Mouse (Mus musculus) midbrain, embryonic 12.5 days (tissue): ENCODE data around the gene Iqgap2. TPM values are rescaled to one million over a fixed set of nuclear protein-coding genes. Genes with fewer than 3 reads are reported as not detected.

Experiments
- ATAC-seq: fragments of 200-750 bp; cut with Nextera tagmentation; 2 replicates; pipeline ENCODE4 v1.8.0; 2017; ENCODE audit warnings: low read depth, moderate TSS enrichment, moderate library complexity; ENCODE audit not compliant: low FRiP score
- H3K27ac ChIP-seq: fragments of 300-500 bp; sonication (generic); replicated peaks from 2 replicates; pipeline ENCODE4 v1.5.1; 2016; ENCODE audit warnings: mild to moderate bottlenecking
- H3K27me3 ChIP-seq: fragments of 300-500 bp; sonication (generic); 2 replicates; pipeline ENCODE4 v1.6.1; 2016; ENCODE audit warnings: mild to moderate bottlenecking
- H3K36me3 ChIP-seq: fragments of 300-500 bp; sonication (generic); 2 replicates; pipeline ENCODE4 v1.6.1; 2016
- H3K4me1 ChIP-seq: fragments of 300-500 bp; sonication (generic); 2 replicates; pipeline ENCODE4 v1.6.1; 2016
- H3K4me2 ChIP-seq: fragments of 300-500 bp; sonication (generic); replicated peaks from 2 replicates; pipeline ENCODE4 v1.6.1; 2016; ENCODE audit warnings: mild to moderate bottlenecking, moderate library complexity
- H3K4me3 ChIP-seq: fragments of 300-500 bp; sonication (generic); 2 replicates; pipeline ENCODE4 v1.5.1; 2016; ENCODE audit warnings: mild to moderate bottlenecking
- H3K9ac ChIP-seq: fragments of 300-500 bp; sonication (generic); replicated peaks from 2 replicates; pipeline ENCODE4 v1.6.1; 2016; ENCODE audit warnings: mild to moderate bottlenecking, moderate library complexity
- H3K9me3 ChIP-seq: fragments of 300-500 bp; sonication (generic); 2 replicates; pipeline ENCODE4 v1.6.1; 2016; ENCODE audit warnings: mild to moderate bottlenecking
- WGBS: fragments of 180-500 bp; shearing (Covaris S2); methylation state at CpG from one replicate; pipeline ENCODE4 v1.1.7; 2016; 5-methylcytosine and 5-hydroxymethylcytosine counted together
- polyA plus RNA-seq: library from polyadenylated mRNA; unstranded; fragments of >200 nt; fragmentation: Nextera tagmentation; extraction: Ambion mirVana; gene quantifications from 2 replicates; pipeline ENCODE4 v1.2.1, GENCODE M21; 2016

Gene Iqgap2
- polyA plus RNA-seq, 1 experiment from 2014 or later, result 13.0 TPM

DNA sequence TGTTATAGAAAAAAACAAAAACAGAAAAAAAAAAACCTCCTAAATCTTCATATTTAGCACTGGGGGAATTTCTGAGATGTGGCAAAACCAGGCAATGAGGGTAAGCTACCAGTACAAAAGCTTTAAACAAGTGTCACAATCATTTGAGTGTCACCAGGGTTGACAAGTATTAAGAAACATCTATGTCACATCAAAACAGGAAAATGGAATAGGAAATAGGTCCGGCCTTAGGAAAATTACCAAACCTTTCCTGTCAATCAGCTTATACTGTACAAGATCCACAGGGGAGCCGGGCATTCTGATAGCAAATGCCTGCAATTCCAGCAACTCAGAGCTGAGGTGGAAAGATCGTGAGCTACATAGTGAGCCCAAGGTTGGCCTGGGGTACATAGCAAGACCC, 46.8 kb downstream of the Iqgap2 start:
- ATAC-seq, result no peak
- Histone ChIP-seq H3K27me3 (no peaks in the 10 kb centered on the region), H3K4me2 (no peak overlapping the region), H3K27ac (no peak overlapping the region), H3K36me3 (no peaks in the 10 kb centered on the region), H3K9ac (no peak overlapping the region), H3K4me3 (no peak overlapping the region), H3K4me1 (peaks cover 6% of the 10 kb centered on the region; the same call in 1 of the 2 replicates), H3K9me3 (no peaks in the 10 kb centered on the region)
- 92% methylated on average over 3 of the region's 3 CpGs for WGBS

DNA sequence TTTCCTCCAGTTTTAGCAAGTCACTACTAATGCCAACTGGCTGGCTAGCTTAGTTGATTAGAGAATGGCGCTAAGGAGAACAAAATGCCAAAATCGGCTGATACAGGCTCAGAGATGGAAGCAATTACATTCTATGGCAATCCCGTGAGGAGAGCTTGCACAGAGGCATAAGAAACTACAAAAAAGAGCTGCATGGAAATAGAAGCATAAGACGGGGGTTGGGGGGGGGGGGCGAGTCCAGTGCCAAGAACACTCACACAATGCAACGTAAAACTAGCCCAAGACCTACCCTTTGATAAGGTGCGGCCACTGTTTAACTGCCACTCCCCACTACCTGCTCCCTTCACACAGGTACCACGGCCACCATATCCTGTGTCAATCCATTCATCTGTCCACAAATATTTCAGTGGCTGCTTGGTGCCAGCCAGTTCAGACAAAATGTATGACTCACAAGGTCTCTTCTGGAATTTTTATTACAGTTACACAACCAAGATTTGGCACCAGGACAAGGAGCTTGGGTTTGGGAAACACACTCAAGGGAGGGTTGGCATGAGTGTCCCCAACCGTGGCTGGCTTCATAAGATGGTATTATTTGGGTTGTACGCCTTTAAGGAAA, 48.2 kb downstream of the Iqgap2 start:
- H3K4me3 ChIP-seq, result no peak overlapping the region
- H3K4me1 ChIP-seq, result no peaks in the 10 kb centered on the region
- no peak overlapping the region for H3K9ac ChIP-seq
- H3K36me3 ChIP-seq, result no peaks in the 10 kb centered on the region
- ATAC-seq, result no peak
- no peaks in the 10 kb centered on the region for H3K27me3 ChIP-seq
- H3K27ac ChIP-seq, result no peak overlapping the region
- WGBS, result 94% methylated on average over 10 of the region's 10 CpGs
- H3K9me3 ChIP-seq, result no peaks in the 10 kb centered on the region
- H3K4me2 ChIP-seq, result no peak overlapping the region

DNA sequence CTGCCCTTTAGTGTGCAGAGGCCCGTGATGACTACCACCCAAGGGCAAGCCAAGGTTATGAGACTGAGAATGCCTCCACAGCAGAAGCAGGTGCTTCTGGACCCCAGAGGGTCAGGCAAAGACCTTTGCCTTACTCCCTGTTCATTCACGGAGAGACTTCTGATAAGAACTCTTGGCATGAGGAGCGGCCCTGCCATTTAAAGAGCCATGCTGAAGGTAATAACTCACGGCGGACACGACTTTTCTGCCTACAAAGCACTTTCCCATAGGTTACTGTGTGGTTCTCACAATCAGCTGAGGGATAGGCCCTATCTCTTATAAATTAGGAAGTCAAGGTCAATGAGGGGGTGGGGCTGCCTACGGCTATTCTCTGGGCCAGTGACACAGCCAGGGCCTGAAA, 48.9 kb downstream of the Iqgap2 start:
- no peak overlapping the region for H3K4me2 ChIP-seq
- no peaks in the 10 kb centered on the region for H3K36me3 ChIP-seq
- H3K27ac ChIP-seq, result no peak overlapping the region
- WGBS, result 93% methylated on average over 7 of the region's 7 CpGs
- no peaks in the 10 kb centered on the region for H3K27me3 ChIP-seq
- no peaks in the 10 kb centered on the region for H3K9me3 ChIP-seq
- no peak overlapping the region for H3K4me3 ChIP-seq
- no peaks in the 10 kb centered on the region for H3K4me1 ChIP-seq
- H3K9ac ChIP-seq, result no peak overlapping the region
- ATAC-seq, result no peak

DNA sequence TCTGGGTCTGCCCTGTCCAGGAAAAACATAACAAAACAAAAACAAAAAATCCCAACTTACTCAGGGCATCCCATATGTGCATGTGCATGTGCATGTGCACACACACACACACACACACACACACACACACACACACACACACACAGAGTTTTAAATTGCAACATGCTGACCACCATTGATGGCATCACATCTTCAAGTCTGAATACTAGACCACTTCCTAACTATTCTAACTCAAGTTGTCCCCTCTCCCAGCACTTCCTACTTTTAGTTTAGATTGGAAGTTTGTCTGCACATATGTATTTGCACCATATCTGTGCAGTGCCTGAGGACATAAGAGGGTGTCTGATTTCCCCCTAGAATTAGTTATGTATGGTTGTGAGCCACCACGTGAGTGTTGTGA, 49.8 kb downstream of the Iqgap2 start:
- Histone ChIP-seq H3K4me1 (no peaks in the 10 kb centered on the region), H3K36me3 (peaks cover 6% of the 10 kb centered on the region; the same call in 1 of the 2 replicates), H3K4me3 (no peak overlapping the region), H3K27me3 (no peaks in the 10 kb centered on the region), H3K4me2 (no peak overlapping the region), H3K9ac (no peak overlapping the region), H3K27ac (no peak overlapping the region), H3K9me3 (no peaks in the 10 kb centered on the region)
- WGBS, result 94% methylated on average over 1 of the region's 1 CpGs
- ATAC-seq, result no peak

DNA sequence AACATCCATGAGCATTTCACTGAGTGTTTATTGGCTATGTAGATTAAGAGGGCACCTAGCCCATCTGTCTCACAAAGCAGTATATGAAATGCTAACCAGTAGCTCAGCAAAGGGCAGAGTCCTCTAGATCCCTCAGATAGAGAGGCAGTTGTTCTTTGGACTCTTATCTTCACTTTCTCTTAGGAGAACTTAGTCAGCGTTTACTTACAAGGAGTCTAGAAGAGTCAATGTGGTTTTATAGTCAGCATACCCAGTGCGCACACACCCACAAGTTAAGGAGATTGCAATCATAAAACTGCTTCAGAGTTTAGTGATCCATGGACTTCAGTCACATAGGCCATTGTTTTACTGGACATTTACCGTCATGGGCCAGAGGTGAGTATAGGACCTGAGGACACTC, 54.8 kb downstream of the Iqgap2 start:
- 94% methylated on average over 3 of the region's 3 CpGs for WGBS
- no peak overlapping the region for H3K4me2 ChIP-seq
- ATAC-seq, result no peak
- no peak overlapping the region for H3K4me3 ChIP-seq
- H3K9ac ChIP-seq, result no peak overlapping the region
- H3K36me3 ChIP-seq, result peaks cover 17% of the 10 kb centered on the region
- H3K9me3 ChIP-seq, result no peaks in the 10 kb centered on the region
- no peaks in the 10 kb centered on the region for H3K27me3 ChIP-seq
- peaks cover 10% of the 10 kb centered on the region; the same call in 1 of the 2 replicates for H3K4me1 ChIP-seq
- no peak overlapping the region for H3K27ac ChIP-seq

DNA sequence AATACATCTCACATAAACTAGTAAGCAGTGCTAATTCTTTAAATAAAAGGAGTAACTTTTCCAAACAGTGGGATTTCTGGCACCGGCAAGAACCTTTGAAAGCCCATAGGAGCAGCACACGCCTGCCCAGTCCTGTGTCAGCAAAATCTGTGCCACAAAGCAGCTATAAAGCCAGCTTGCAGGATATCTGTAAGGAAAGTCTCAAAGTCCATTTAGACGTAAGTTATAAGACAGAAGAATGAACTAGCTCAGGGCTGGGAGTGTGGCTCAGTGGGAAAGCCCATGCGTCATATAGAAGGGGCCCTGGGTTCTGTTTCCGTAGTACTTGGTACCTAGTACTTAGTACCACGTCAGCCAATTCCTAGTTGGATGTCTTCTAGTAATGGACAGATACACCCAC, 58.2 kb downstream of the Iqgap2 start:
- no peak overlapping the region for H3K4me3 ChIP-seq
- no peak overlapping the region for H3K27ac ChIP-seq
- WGBS, result 88% methylated on average over 6 of the region's 6 CpGs

DNA sequence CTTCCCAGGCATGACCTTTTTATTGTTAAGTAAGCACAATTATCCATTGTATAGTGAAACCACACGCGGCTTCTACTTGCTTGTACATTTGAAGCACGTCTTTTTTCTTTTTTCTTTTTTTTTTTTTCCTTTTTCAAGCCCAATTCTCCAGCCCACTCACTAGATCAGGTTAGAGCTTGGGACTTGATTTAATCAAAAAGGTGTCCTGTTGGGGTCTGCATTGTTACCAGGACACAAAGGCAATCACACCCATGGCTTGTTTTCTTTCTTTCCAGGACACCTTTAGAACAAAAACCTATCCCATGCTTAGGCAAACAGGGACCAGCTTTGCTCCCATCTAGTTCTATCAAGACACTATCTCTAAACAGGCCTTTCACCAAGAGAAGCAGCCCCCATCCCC, 59.0 kb downstream of the Iqgap2 start:
- H3K27me3 ChIP-seq, result no peaks in the 10 kb centered on the region
- no peak overlapping the region for H3K4me3 ChIP-seq
- 27% methylated on average over 3 of the region's 3 CpGs for WGBS
- H3K36me3 ChIP-seq, result peaks cover 17% of the 10 kb centered on the region
- no peak overlapping the region for H3K9ac ChIP-seq
- H3K27ac ChIP-seq, result no peak overlapping the region
- H3K9me3 ChIP-seq, result no peaks in the 10 kb centered on the region
- peaks cover 12% of the 10 kb centered on the region; the same call in 1 of the 2 replicates for H3K4me1 ChIP-seq
- ATAC-seq, result no peak
- H3K4me2 ChIP-seq, result no peak overlapping the region

More for the DNA sequence above, 58.2 kb downstream of the Iqgap2 start:
- Histone ChIP-seq H3K4me2 (no peak overlapping the region), H3K4me1 (peaks cover 12% of the 10 kb centered on the region; the same call in 1 of the 2 replicates), H3K9ac (no peak overlapping the region), H3K27me3 (no peaks in the 10 kb centered on the region), H3K36me3 (peaks cover 17% of the 10 kb centered on the region), H3K9me3 (no peaks in the 10 kb centered on the region)
- ATAC-seq, result no peak

DNA sequence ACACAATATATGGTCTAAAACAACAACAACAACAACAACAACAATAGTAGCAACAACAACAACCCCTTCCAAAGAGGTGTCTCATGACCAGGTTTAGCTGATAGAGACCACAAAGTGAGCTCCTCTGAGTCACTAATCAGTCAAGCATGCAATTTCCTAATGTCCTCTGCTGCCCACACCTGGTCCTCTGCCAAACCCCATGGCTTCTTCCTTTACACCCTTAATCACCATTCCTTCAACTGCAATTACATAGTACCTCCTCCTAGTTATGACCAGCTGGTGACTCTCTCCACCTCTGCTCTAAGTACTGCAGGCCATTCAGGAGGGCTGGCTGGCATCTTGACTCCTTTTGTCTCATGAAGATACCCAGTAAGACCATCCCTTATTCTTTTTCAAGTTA, 60.0 kb downstream of the Iqgap2 start:
- Histone ChIP-seq H3K9ac (no peak overlapping the region), H3K36me3 (peaks cover 11% of the 10 kb centered on the region; the same call in 1 of the 2 replicates), H3K4me2 (no peak overlapping the region), H3K4me1 (peaks cover 12% of the 10 kb centered on the region; the same call in 1 of the 2 replicates), H3K9me3 (no peaks in the 10 kb centered on the region), H3K27me3 (no peaks in the 10 kb centered on the region), H3K27ac (no peak overlapping the region), H3K4me3 (no peak overlapping the region)
- no peak for ATAC-seq

DNA sequence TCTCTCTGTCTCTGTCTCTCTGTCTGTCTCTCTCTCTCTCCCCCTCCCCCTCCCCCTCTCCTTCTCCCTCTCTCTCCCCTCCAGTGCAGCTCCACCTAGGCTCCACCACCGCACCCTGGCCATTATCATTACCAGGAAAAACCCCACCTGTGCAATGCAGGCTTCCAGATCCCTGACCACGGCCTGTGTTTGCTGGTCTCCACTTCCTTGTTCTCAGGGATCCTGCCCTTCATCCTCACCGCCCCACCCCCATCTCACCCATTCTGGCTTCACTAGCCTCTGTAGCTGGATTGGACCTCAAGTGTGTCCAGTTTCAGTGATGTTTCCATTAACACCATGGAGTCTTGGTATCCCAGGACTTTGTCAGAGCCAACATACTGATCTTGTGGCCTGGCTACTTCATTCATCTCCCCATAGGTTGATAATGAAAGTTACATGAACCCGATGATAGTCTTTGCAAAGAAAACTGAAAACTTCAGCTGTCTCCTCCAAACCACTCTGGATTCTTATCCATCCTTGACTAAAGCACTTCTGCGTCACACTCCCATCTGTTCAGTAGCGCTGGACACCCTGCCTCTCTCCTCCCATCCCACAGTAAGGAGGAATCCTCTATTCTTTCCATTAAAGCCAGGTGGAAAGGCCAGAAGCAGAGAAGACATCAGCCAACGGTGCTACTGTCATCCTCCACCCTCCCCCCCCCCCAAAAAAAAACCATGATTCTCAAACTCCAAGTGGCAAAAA, 62.1 kb downstream of the Iqgap2 start:
- peaks cover 4% of the 10 kb centered on the region; the same call in 1 of the 2 replicates for H3K36me3 ChIP-seq
- H3K4me1 ChIP-seq, result peaks cover 12% of the 10 kb centered on the region; the same call in 1 of the 2 replicates
- H3K4me3 ChIP-seq, result no peak overlapping the region
- no peaks in the 10 kb centered on the region for H3K27me3 ChIP-seq
- no peaks in the 10 kb centered on the region for H3K9me3 ChIP-seq
- no peak overlapping the region for H3K27ac ChIP-seq
- no peak for ATAC-seq
- no peak overlapping the region for H3K4me2 ChIP-seq
- no peak overlapping the region for H3K9ac ChIP-seq
- WGBS, result 91% methylated on average over 7 of the region's 7 CpGs

DNA sequence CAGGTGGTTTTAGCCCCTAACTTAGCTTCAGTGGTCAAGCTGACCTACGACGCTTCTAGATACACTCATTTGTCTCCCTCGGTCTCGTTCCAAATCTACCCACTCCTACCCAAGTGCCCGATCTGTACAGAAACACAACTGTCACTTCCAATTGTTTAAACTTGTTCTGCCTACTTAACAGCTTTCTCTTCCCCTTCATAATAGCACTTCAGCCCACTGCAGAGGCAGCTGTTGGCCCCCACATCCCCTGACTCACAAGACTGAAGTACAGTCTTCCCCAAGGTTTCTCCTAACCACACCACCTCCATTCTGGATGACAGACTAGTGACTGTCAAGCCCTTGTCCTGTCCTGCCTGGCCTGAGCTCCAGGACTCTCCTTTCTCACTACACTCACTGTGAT, 63.1 kb downstream of the Iqgap2 start:
- no peak for ATAC-seq
- Histone ChIP-seq H3K4me2 (no peak overlapping the region), H3K9ac (no peak overlapping the region), H3K9me3 (no peaks in the 10 kb centered on the region), H3K4me3 (no peak overlapping the region), H3K27me3 (no peaks in the 10 kb centered on the region), H3K36me3 (no peaks in the 10 kb centered on the region), H3K27ac (no peak overlapping the region), H3K4me1 (peaks cover 12% of the 10 kb centered on the region)
- 93% methylated on average over 5 of the region's 5 CpGs for WGBS

DNA sequence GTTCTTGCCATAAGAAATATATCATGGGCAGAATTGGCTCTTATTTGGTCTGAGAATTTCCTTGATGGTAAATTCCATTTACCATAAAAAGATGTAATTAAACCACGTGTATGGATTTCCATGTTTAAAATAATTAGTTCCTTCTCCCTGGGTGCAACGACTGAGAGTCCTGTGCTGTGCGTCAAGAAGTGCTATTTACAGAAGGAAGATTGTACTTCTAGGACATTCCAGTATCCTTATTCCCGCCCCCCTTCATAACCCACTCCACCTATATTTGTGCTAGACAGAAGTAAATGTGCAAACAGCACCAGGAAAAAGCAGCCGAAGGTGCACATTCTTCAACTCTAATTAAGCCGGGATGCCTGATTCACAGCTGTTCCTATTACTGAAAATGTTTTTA, 65.5 kb downstream of the Iqgap2 start:
- Histone ChIP-seq H3K36me3 (no peaks in the 10 kb centered on the region), H3K4me2 (no peak overlapping the region), H3K27ac (no peak overlapping the region), H3K27me3 (no peaks in the 10 kb centered on the region), H3K9me3 (no peaks in the 10 kb centered on the region), H3K4me1 (peaks cover 11% of the 10 kb centered on the region), H3K9ac (no peak overlapping the region), H3K4me3 (no peak overlapping the region)
- 87% methylated on average over 6 of the region's 6 CpGs for WGBS
- no peak for ATAC-seq

DNA sequence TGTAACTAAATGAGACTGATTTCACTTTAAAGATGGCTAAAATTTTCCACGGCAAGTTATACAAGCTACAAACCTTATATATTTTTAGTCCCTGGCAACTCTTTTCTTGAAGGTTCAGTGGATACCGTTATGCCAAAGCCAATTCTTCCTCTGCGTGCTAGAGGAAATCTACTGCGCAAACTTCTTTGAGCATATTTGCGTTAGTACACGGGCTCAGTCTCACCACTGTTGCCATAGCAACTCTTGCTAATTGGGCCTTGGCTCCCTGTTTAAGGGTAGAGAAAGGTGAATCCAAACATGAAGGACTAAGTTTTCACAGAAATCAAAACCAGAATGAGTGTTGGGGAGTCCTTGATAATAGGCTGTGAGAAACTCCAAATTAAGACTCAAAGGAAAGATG, 68.8 kb downstream of the Iqgap2 start:
- 74% methylated on average over 6 of the region's 6 CpGs for WGBS
- Histone ChIP-seq H3K4me3 (no peak overlapping the region), H3K27me3 (no peaks in the 10 kb centered on the region), H3K9me3 (no peaks in the 10 kb centered on the region), H3K36me3 (no peaks in the 10 kb centered on the region), H3K27ac (no peak overlapping the region), H3K9ac (no peak overlapping the region), H3K4me1 (peaks cover 8% of the 10 kb centered on the region), H3K4me2 (no peak overlapping the region)
- ATAC-seq, result no peak
